Mouse (Mus musculus): ENCODE measurements around the gene Fbh1.

GRCm38 (mm10) chr2:11708538-11708937 lies 68.8 kb downstream of the Fbh1 start:
- TF ChIP-seq POLR2A (IDR thresholded peaks at IDR 0.05; ENCODE audit: control insufficient read depth, extremely low read depth, insufficient read depth, low read length, poor library complexity) (no peak), CTCF (IDR thresholded peaks at IDR 0.05; ENCODE audit: borderline replicate concordance, control insufficient read depth, extremely low read depth, insufficient read depth, low read length, poor library complexity) (no peak)

Data from thymus, adult 2 months (tissue).